Comparison of ENCODE assay signal across 30 mouse cellular contexts in genomic region chr2:28039647-28040325, GRCm38 (mm10). TPM values are rescaled to one million over a fixed set of nuclear protein-coding genes. Genes with fewer than 3 reads are reported as not detected.
A peak's percentile ranks its signal among the peaks of the same experiment; 100 is the strongest.
DNase-seq lines count a peak whose midpoint lies in the region; ATAC-seq and TF ChIP-seq lines count a peak whose summit lies in the region.
"Had no signal": no experiment of that assay in that cellular context is flagged by ENCODE, and none has a peak within 500 bp of the region (broad histone marks: within the 10 kb centered on the region; RNA-seq: fewer than 3 reads in every experiment).

No protein-coding gene starts in this region.

- H3K4me1 ChIP-seq in liver, embryonic 12.5 days, result peaks cover 7% of the 10 kb centered on the region
- H3K4me1 ChIP-seq in liver, embryonic 11.5 days (replicated peaks; ENCODE audit: control insufficient read depth, insufficient read depth, low read length), result no peaks in the 10 kb centered on the region
- peaks cover 0 to 14% of the 10 kb centered on the region in 2 experiments; a peak in 2 of 4 replicates for H3K4me1 ChIP-seq in MEL (ENCODE audit: control insufficient read depth in 1 of 2, insufficient read depth in 2 of 2, low read length in 2 of 2)
- H3K4me1 ChIP-seq: embryonic facial prominence, embryonic 12.5 days had no signal

- TF ChIP-seq EP300 in MEL (IDR thresholded peaks at IDR 0.05; ENCODE audit: low read depth in 1 of 2, low read length in 2 of 2), result no peak

- TF ChIP-seq POLR2A in MEL (IDR thresholded peaks at IDR 0.05; ENCODE audit: control insufficient read depth in 1 of 2, insufficient read depth in 1 of 2, low read depth in 1 of 2, low read length in 2 of 2, poor library complexity in 1 of 2) (no peak), myocyte (IDR thresholded peaks at IDR 0.05; ENCODE audit: insufficient read length, low read depth) (peak; percentile 22)

- peaks cover 3% of the 10 kb centered on the region for H3K79me2 ChIP-seq in MEL (ENCODE audit: control insufficient read depth, insufficient read depth, low read length, poor library complexity)
- no peaks in the 10 kb centered on the region for H3K79me2 ChIP-seq in myocyte (ENCODE audit: control insufficient read depth, insufficient read depth)

- peaks cover 18% of the 10 kb centered on the region; the same call in 1 of the 2 replicates for H3K36me3 ChIP-seq in liver, embryonic 12.5 days
- H3K36me3 ChIP-seq in liver, embryonic 11.5 days (ENCODE audit: control insufficient read depth, insufficient read depth, low read length), result no peaks in the 10 kb centered on the region
- peaks cover 3 to 23% of the 10 kb centered on the region in 2 experiments; a peak in 3 of 4 replicates for H3K36me3 ChIP-seq in MEL (ENCODE audit: control insufficient read depth in 1 of 2, insufficient read depth in 2 of 2, low read length in 2 of 2)
- peaks cover 16% of the 10 kb centered on the region for H3K36me3 ChIP-seq in myocyte (ENCODE audit: control insufficient read depth, insufficient read depth)

- peak; percentile 47 for DNase-seq in adrenal gland, postnatal 14 days
- DNase-seq in adrenal gland, postnatal 25 days, result no peak
- no peak for DNase-seq in liver, embryonic 11.5 days (ENCODE audit: low spot score)
- no peak for DNase-seq in MEL (ENCODE audit: low read depth, low spot score)
- DNase-seq: cerebellum, adult 11 months; cerebellum, adult 2 months; cerebellum, adult 9-11 months; cerebellum, postnatal 25 days; forebrain, postnatal 0 days; gastrocnemius, adult 2 months; gastrocnemius, postnatal 14 days; heart, adult 18-20 months; heart, postnatal 14 days; heart, postnatal 4 days had no signal

- TF ChIP-seq CTCF in MEL (IDR thresholded peaks at IDR 0.05 in 2 of 3, conservative IDR thresholded peaks at IDR 0.05 in 1 of 3; ENCODE audit: control insufficient read depth in 1 of 3, insufficient read depth in 1 of 3, low read depth in 2 of 3, low read length in 3 of 3, poor library complexity in 1 of 3, severe bottlenecking in 1 of 3), result no peak

- no peak overlapping the region for H3K4me3 ChIP-seq in liver, embryonic 12.5 days
- H3K4me3 ChIP-seq in liver, embryonic 11.5 days (ENCODE audit: low read depth, low read length), result no peak overlapping the region
- H3K4me3 ChIP-seq in MEL (ENCODE audit: control insufficient read depth in 1 of 2, insufficient read depth in 1 of 2, low read depth in 2 of 2, low read length in 2 of 2) (no peak overlapping the region), myocyte (no peak overlapping the region)
- H3K4me3 ChIP-seq: embryonic facial prominence, embryonic 12.5 days; embryonic facial prominence, embryonic 15.5 days; gastrocnemius, adult 2 months; heart, embryonic 13.5 days had no signal

- H3K9ac ChIP-seq in liver, embryonic 12.5 days, result no peak overlapping the region
- no peak overlapping the region for H3K9ac ChIP-seq in liver, embryonic 11.5 days (ENCODE audit: low read depth, low read length)
- no peak overlapping the region for H3K9ac ChIP-seq in MEL (ENCODE audit: control insufficient read depth, low read depth, low read length, poor library complexity, severe bottlenecking)
- H3K9ac ChIP-seq: embryonic facial prominence, embryonic 12.5 days; embryonic facial prominence, embryonic 15.5 days; forebrain, postnatal 0 days; heart, embryonic 13.5 days; hindbrain, embryonic 14.5 days had no signal

- ATAC-seq in liver, embryonic 12.5 days, result no peak
- ATAC-seq in liver, embryonic 11.5 days (replicated peaks; ENCODE audit: low FRiP score), result no peak
- ATAC-seq: activated CD4-positive, CD25-positive, alpha-beta regulatory T cell, adult 4 months; CD4-positive, CD25-positive, alpha-beta regulatory T cell, adult 4 months; forebrain, embryonic 14.5 days; forebrain, postnatal 0 days; hindbrain, postnatal 0 days; inflammation-experienced regulatory T-cells, adult 6 months; intestine, embryonic 16.5 days had no signal

- no peak overlapping the region for H3K4me2 ChIP-seq in liver, embryonic 12.5 days
- no peak overlapping the region for H3K4me2 ChIP-seq in liver, embryonic 11.5 days
- H3K4me2 ChIP-seq in myocyte (ENCODE audit: low read depth), result no peak overlapping the region
- H3K4me2 ChIP-seq: embryonic facial prominence, embryonic 12.5 days; embryonic facial prominence, embryonic 15.5 days; heart, embryonic 13.5 days; hindbrain, embryonic 14.5 days had no signal

- no peaks in the 10 kb centered on the region for H3K9me3 ChIP-seq in liver, embryonic 12.5 days (replicated peaks)
- H3K9me3 ChIP-seq in liver, embryonic 11.5 days (ENCODE audit: control insufficient read depth, low read length), result no peaks in the 10 kb centered on the region
- H3K9me3 ChIP-seq in MEL (replicated peaks; ENCODE audit: insufficient read depth, low read length), result no peaks in the 10 kb centered on the region
- H3K9me3 ChIP-seq: embryonic facial prominence, embryonic 12.5 days; embryonic facial prominence, embryonic 15.5 days; heart, embryonic 13.5 days had no signal

- H3K27ac ChIP-seq in liver, embryonic 12.5 days, result peak overlapping the region; percentile 23; the same call in 1 of the 2 replicates
- no peak overlapping the region for H3K27ac ChIP-seq in liver, embryonic 11.5 days (ENCODE audit: low read depth, low read length)
- no peak overlapping the region for H3K27ac ChIP-seq in MEL (ENCODE audit: control insufficient read depth, low read depth, low read length)
- H3K27ac ChIP-seq: embryonic facial prominence, embryonic 12.5 days; embryonic facial prominence, embryonic 15.5 days; gastrocnemius, adult 2 months; heart, embryonic 13.5 days; hindbrain, embryonic 14.5 days; hindbrain, postnatal 0 days had no signal

- 84% methylated on average over 10 of the region's 10 CpGs for WGBS in liver, embryonic 12.5 days (ENCODE audit: insufficient replicate concordance)
- WGBS in liver, embryonic 11.5 days, result 88% methylated on average over 10 of the region's 10 CpGs

- H3K27me3 ChIP-seq in liver, embryonic 12.5 days (replicated peaks), result no peaks in the 10 kb centered on the region
- H3K27me3 ChIP-seq in liver, embryonic 11.5 days (replicated peaks; ENCODE audit: control insufficient read depth, insufficient read depth, low read length), result no peaks in the 10 kb centered on the region
- H3K27me3 ChIP-seq in MEL (ENCODE audit: control insufficient read depth in 1 of 2, insufficient read depth in 2 of 2, low read length in 2 of 2) (no peaks in the 10 kb centered on the region), myocyte (ENCODE audit: control insufficient read depth, insufficient read depth, insufficient read length) (no peaks in the 10 kb centered on the region)
- H3K27me3 ChIP-seq: embryonic facial prominence, embryonic 12.5 days; embryonic facial prominence, embryonic 15.5 days; heart, embryonic 13.5 days had no signal

- H3ac ChIP-seq in myocyte (ENCODE audit: control insufficient read depth, insufficient read length), result no peak overlapping the region

- TF ChIP-seq RAD21 in MEL (IDR thresholded peaks at IDR 0.05; ENCODE audit: low read depth, low read length), result no peak

TF ChIP-seq in MEL, 35 proteins besides CTCF, POLR2A, EP300 and RAD21:
- no peak for TF ChIP-seq ZKSCAN1 (IDR thresholded peaks at IDR 0.05; ENCODE audit: low read depth, low read length)
- peak; percentile 29; the same call in 1 of the 2 replicates for TF ChIP-seq POLR2AphosphoS2 (IDR thresholded peaks at IDR 0.05; ENCODE audit: low read length)
- no peak for TF ChIP-seq TAL1 (IDR thresholded peaks at IDR 0.05; ENCODE audit: low read length)
- no peak for TF ChIP-seq MAFK (IDR thresholded peaks at IDR 0.05; ENCODE audit: borderline replicate concordance, low read depth, low read length)
- no peak for TF ChIP-seq KAT2A (conservative IDR thresholded peaks at IDR 0.05; ENCODE audit: low read depth, low read length)
- TF ChIP-seq CHD1 (IDR thresholded peaks at IDR 0.05; ENCODE audit: low read depth, low read length), result no peak
- TF ChIP-seq TCF12 (IDR thresholded peaks at IDR 0.05; ENCODE audit: low read depth, low read length), result no peak

TF ChIP-seq in myocyte, 11 proteins besides CTCF, POLR2A, EP300 and RAD21:
- TF ChIP-seq REST (IDR thresholded peaks at IDR 0.05; ENCODE audit: insufficient read depth, insufficient read length) (no peak), POLR2AphosphoS2 (IDR thresholded peaks at IDR 0.05; ENCODE audit: insufficient read length, low read depth) (peak; percentile 77)
TF ChIP-seq in myocyte: peak in this region for 1.

RNA-seq across cellular contexts. Expression of gene Fcnb, which starts 44.9 kb away (rescaled TPM):
- total RNA-seq in adrenal gland, postnatal 14 days (2021), result 0.33 TPM in 1 of 2 replicates, not detected in the other
- total RNA-seq in adrenal gland, postnatal 25 days (2021), result not detected in 2 replicates
- 6.0 and 8.5 TPM in 2 replicates for polyA plus RNA-seq in liver, embryonic 12.5 days (2016; fragmentation: Nextera tagmentation; extraction: Ambion mirVana)
- 4.1 and 5.6 TPM in 2 replicates for polyA plus RNA-seq in liver, embryonic 11.5 days (2014; fragmentation: Nextera tagmentation; extraction: Ambion mirVana)
- total RNA-seq in MEL (2012; rRNA removed), result not detected in 2 replicates
- polyA plus RNA-seq in MEL (2012; ENCODE audit: insufficient read depth in 1 of 2, insufficient read length in 2 of 2, low read depth in 1 of 2, low replicate concordance in 2 of 2, missing spikeins in 1 of 2), result not detected
- not detected for polyA plus RNA-seq in myocyte (2012; fragmentation: generic; extraction: Trizol)
- total RNA-seq: forebrain, postnatal 0 days; gastrocnemius, adult 2 months; gastrocnemius, postnatal 14 days; gastrocnemius, postnatal 4 days; heart, adult 18-20 months; heart, postnatal 14 days; heart, postnatal 4 days; hindbrain, postnatal 0 days had no signal
- polyA plus RNA-seq: activated CD4-positive, CD25-positive, alpha-beta regulatory T cell, adult 4 months; C2C12; CD4-positive, CD25-positive, alpha-beta regulatory T cell, adult 4 months; cerebellum, adult 2 months; embryonic facial prominence, embryonic 12.5 days; forebrain, embryonic 14.5 days; forebrain, postnatal 0 days; frontal cortex, adult 2 months; hindbrain, embryonic 11.5 days; hindbrain, postnatal 0 days; inflammation-experienced regulatory T-cells, adult 6 months had no signal
